Mouse (Mus musculus) ES-Bruce4 (cell line): Measurements from ENCODE around the gene Gm9758. TPM values are rescaled to one million over a fixed set of nuclear protein-coding genes. Genes with fewer than 3 reads are reported as not detected.

Source experiments
- polyA plus RNA-seq: library from polyadenylated mRNA; stranded (reverse); fragments of >200 nt; gene quantifications from 2 replicates; pipeline ENCODE4 v1.2.4, GENCODE M21; 2011; ENCODE audit warnings: low read depth; ENCODE audit not compliant: missing spikeins, insufficient read depth, insufficient read length

Gene Gm9758
- polyA plus RNA-seq, 1 experiment = not detected

Other genes starting within 250 kb of the Gm9758 start
- not detected in 2 replicates for gene Speer4e, start 23.5 kb upstream of the Gm9758 start, polyA plus RNA-seq
- not detected in 2 replicates for gene Gm10354, start 64.0 kb upstream of the Gm9758 start, polyA plus RNA-seq
- not detected in 2 replicates for gene Gm17019, start 118.1 kb upstream of the Gm9758 start, polyA plus RNA-seq